Mouse (Mus musculus) ES-E14 (cell line): ENCODE measurements around the gene Shroom3.

Experiments used
- HCFC1 ChIP-seq: IDR thresholded peaks from 2 replicates; pipeline ENCODE4 v1.6.1; 2012; ENCODE audit warnings: low read length, inconsistent platforms, borderline replicate concordance; ENCODE audit not compliant: insufficient read depth
- MAFK ChIP-seq: IDR thresholded peaks from 2 replicates; pipeline ENCODE4 v1.6.1; 2014; ENCODE audit warnings: mild to moderate bottlenecking, low read depth, low read length, inconsistent platforms; ENCODE audit not compliant: insufficient read depth
- ZC3H11A ChIP-seq: IDR thresholded peaks from 2 replicates; pipeline ENCODE4 v1.6.1; 2012; ENCODE audit warnings: low read depth, mild to moderate bottlenecking, inconsistent platforms, low read length, borderline replicate concordance
- ZNF384 ChIP-seq: IDR thresholded peaks from 2 replicates; pipeline ENCODE4 v1.6.1; 2012; ENCODE audit warnings: low read depth, low read length, inconsistent platforms

GRCm38 (mm10) chr5:92823495-92823894 lies 140.3 kb downstream of the Shroom3 start:
- TF ChIP-seq ZC3H11A, result no peak
- TF ChIP-seq ZNF384, result no peak
- TF ChIP-seq HCFC1, result no peak
- TF ChIP-seq MAFK, result no peak
